Mouse (Mus musculus) kidney, embryonic 15.5 days (tissue): ENCODE measurements at regions not wholly inside any gene's neighbourhood (a gene's known extent, or its start where the extent isn't known, plus 50 kb on each side); places are given as distances from the start of the nearest gene placed in this dataset.

Experiments used
- ATAC-seq: fragments of 200-750 bp; cut with Nextera tagmentation; replicated peaks from 2 replicates; pipeline ENCODE4 v1.8.0; 2017; ENCODE audit warnings: moderate TSS enrichment; ENCODE audit not compliant: low FRiP score
- H3K27ac ChIP-seq: fragments of 300-500 bp; sonication (generic); 2 replicates; pipeline ENCODE4 v1.5.1; 2015; ENCODE audit warnings: mild to moderate bottlenecking, inconsistent platforms
- H3K27me3 ChIP-seq: fragments of 300-500 bp; sonication (generic); 2 replicates; pipeline ENCODE4 v1.6.1; 2015; ENCODE audit warnings: inconsistent platforms
- H3K36me3 ChIP-seq: fragments of 300-500 bp; sonication (generic); 2 replicates; pipeline ENCODE4 v1.6.1; 2015; ENCODE audit warnings: inconsistent platforms
- H3K4me1 ChIP-seq: fragments of 300-500 bp; sonication (generic); 2 replicates; pipeline ENCODE4 v1.6.1; 2015; ENCODE audit warnings: inconsistent platforms
- H3K4me2 ChIP-seq: fragments of 300-500 bp; sonication (generic); 2 replicates; pipeline ENCODE4 v1.6.1; 2015; ENCODE audit warnings: moderate library complexity, mild to moderate bottlenecking, inconsistent platforms
- H3K4me3 ChIP-seq: fragments of 300-500 bp; sonication (generic); replicated peaks from 2 replicates; pipeline ENCODE4 v1.5.1; 2015; ENCODE audit warnings: mild to moderate bottlenecking, inconsistent platforms
- H3K9ac ChIP-seq: fragments of 300-500 bp; sonication (generic); 2 replicates; pipeline ENCODE4 v1.6.1; 2015; ENCODE audit warnings: mild to moderate bottlenecking, inconsistent platforms
- H3K9me3 ChIP-seq: fragments of 300-500 bp; sonication (generic); replicated peaks from 2 replicates; pipeline ENCODE4 v1.6.1; 2016; ENCODE audit warnings: inconsistent platforms
- WGBS: fragments of 180-500 bp; shearing (Covaris S2); methylation state at CpG from one replicate; pipeline ENCODE4 v1.1.7; 2015; ENCODE audit warnings: mixed read lengths; 5-methylcytosine and 5-hydroxymethylcytosine counted together

GRCm38 (mm10) chr15:72207589-72207988 lies 1626.8 kb upstream of the Gm6569 start:
- no peak for ATAC-seq
- 85% methylated on average over 4 of the region's 4 CpGs for WGBS
- Histone ChIP-seq H3K27me3 (no peaks in the 10 kb centered on the region), H3K4me2 (no peak overlapping the region), H3K4me1 (no peaks in the 10 kb centered on the region), H3K4me3 (no peak overlapping the region), H3K36me3 (no peaks in the 10 kb centered on the region), H3K9ac (no peak overlapping the region), H3K27ac (no peak overlapping the region), H3K9me3 (no peaks in the 10 kb centered on the region)

GRCm38 (mm10) chr15:72208076-72208475 lies 1626.3 kb upstream of the Gm6569 start:
- H3K36me3 ChIP-seq: no peaks in the 10 kb centered on the region
- no peaks in the 10 kb centered on the region for H3K27me3 ChIP-seq
- H3K9ac ChIP-seq: no peak overlapping the region
- H3K4me1 ChIP-seq: no peaks in the 10 kb centered on the region
- no peak overlapping the region for H3K4me3 ChIP-seq
- H3K27ac ChIP-seq: no peak overlapping the region
- ATAC-seq: no peak
- whole genome bisulfite sequencing: 64% methylated on average over 4 of the region's 4 CpGs
- no peak overlapping the region for H3K4me2 ChIP-seq
- H3K9me3 ChIP-seq: no peaks in the 10 kb centered on the region

GRCm38 (mm10) chr15:72208973-72209372 lies 1625.4 kb upstream of the Gm6569 start:
- Histone ChIP-seq H3K27ac (no peak overlapping the region), H3K9me3 (no peaks in the 10 kb centered on the region), H3K4me3 (no peak overlapping the region), H3K27me3 (no peaks in the 10 kb centered on the region), H3K4me2 (no peak overlapping the region), H3K4me1 (no peaks in the 10 kb centered on the region), H3K36me3 (no peaks in the 10 kb centered on the region), H3K9ac (no peak overlapping the region)
- no peak for ATAC-seq
- 81% methylated on average over 7 of the region's 7 CpGs for WGBS

GRCm38 (mm10) chr15:72217731-72218130 lies 1616.6 kb upstream of the Gm6569 start:
- H3K27ac ChIP-seq: no peak overlapping the region
- H3K27me3 ChIP-seq: no peaks in the 10 kb centered on the region
- ATAC-seq: no peak
- H3K36me3 ChIP-seq: no peaks in the 10 kb centered on the region
- H3K4me2 ChIP-seq: no peak overlapping the region
- no peak overlapping the region for H3K9ac ChIP-seq
- 77% methylated on average over 5 of the region's 5 CpGs for WGBS
- no peak overlapping the region for H3K4me3 ChIP-seq
- H3K4me1 ChIP-seq: no peaks in the 10 kb centered on the region
- H3K9me3 ChIP-seq: no peaks in the 10 kb centered on the region

- no peak overlapping the region for H3K4me3 ChIP-seq
- H3K36me3 ChIP-seq: no peaks in the 10 kb centered on the region
- H3K4me2 ChIP-seq: no peak overlapping the region
- no peak overlapping the region for H3K27ac ChIP-seq
- H3K27me3 ChIP-seq: no peaks in the 10 kb centered on the region
- H3K4me1 ChIP-seq: no peaks in the 10 kb centered on the region
- 80% methylated on average over 7 of the region's 7 CpGs for WGBS
- no peaks in the 10 kb centered on the region for H3K9me3 ChIP-seq
- H3K9ac ChIP-seq: no peak overlapping the region
- no peak for ATAC-seq
Measured at GRCm38 (mm10) chr15:72219985-72220384, 1614.4 kb upstream of the Gm6569 start.

GRCm38 (mm10) chr15:72220786-72221185 lies 1613.6 kb upstream of the Gm6569 start:
- Histone ChIP-seq H3K4me2 (no peak overlapping the region), H3K4me3 (no peak overlapping the region), H3K9ac (no peak overlapping the region), H3K9me3 (no peaks in the 10 kb centered on the region), H3K4me1 (no peaks in the 10 kb centered on the region), H3K36me3 (no peaks in the 10 kb centered on the region), H3K27ac (no peak overlapping the region), H3K27me3 (no peaks in the 10 kb centered on the region)
- no peak for ATAC-seq
- WGBS: 83% methylated on average over 6 of the region's 6 CpGs

- no peak for ATAC-seq
- Histone ChIP-seq H3K9me3 (no peaks in the 10 kb centered on the region), H3K27ac (no peak overlapping the region), H3K4me1 (no peaks in the 10 kb centered on the region), H3K27me3 (no peaks in the 10 kb centered on the region), H3K4me3 (no peak overlapping the region), H3K9ac (no peak overlapping the region), H3K36me3 (no peaks in the 10 kb centered on the region), H3K4me2 (no peak overlapping the region)
- WGBS: 26% methylated on average over 2 of the region's 2 CpGs
Measured at GRCm38 (mm10) chr15:72232355-72232754, 1602.0 kb upstream of the Gm6569 start.

- no peaks in the 10 kb centered on the region for H3K9me3 ChIP-seq
- H3K4me1 ChIP-seq: no peaks in the 10 kb centered on the region
- WGBS: 75% methylated on average over 3 of the region's 3 CpGs
- no peaks in the 10 kb centered on the region for H3K27me3 ChIP-seq
- no peak overlapping the region for H3K4me2 ChIP-seq
- ATAC-seq: no peak
- H3K9ac ChIP-seq: no peak overlapping the region
- no peak overlapping the region for H3K27ac ChIP-seq
- H3K36me3 ChIP-seq: no peaks in the 10 kb centered on the region
- no peak overlapping the region for H3K4me3 ChIP-seq
Measured at GRCm38 (mm10) chr15:72264619-72265018, 1569.7 kb upstream of the Gm6569 start.

- H3K4me1 ChIP-seq: no peaks in the 10 kb centered on the region
- H3K9me3 ChIP-seq: no peaks in the 10 kb centered on the region
- no peak overlapping the region for H3K4me3 ChIP-seq
- H3K27ac ChIP-seq: no peak overlapping the region
- 68% methylated on average over 1 of the region's 1 CpGs for WGBS
- H3K9ac ChIP-seq: no peak overlapping the region
- no peaks in the 10 kb centered on the region for H3K36me3 ChIP-seq
- H3K27me3 ChIP-seq: no peaks in the 10 kb centered on the region
- no peak overlapping the region for H3K4me2 ChIP-seq
- ATAC-seq: no peak
Measured at GRCm38 (mm10) chr15:72283846-72284245, 1550.5 kb upstream of the Gm6569 start.

GRCm38 (mm10) chr15:72296648-72297047 lies 1537.7 kb upstream of the Gm6569 start:
- Histone ChIP-seq H3K9me3 (no peaks in the 10 kb centered on the region), H3K4me1 (no peaks in the 10 kb centered on the region), H3K9ac (no peak overlapping the region), H3K36me3 (no peaks in the 10 kb centered on the region), H3K4me2 (no peak overlapping the region), H3K4me3 (no peak overlapping the region), H3K27me3 (no peaks in the 10 kb centered on the region), H3K27ac (no peak overlapping the region)
- ATAC-seq: no peak
- WGBS: 75% methylated on average over 2 of the region's 2 CpGs

- Histone ChIP-seq H3K9me3 (no peaks in the 10 kb centered on the region), H3K9ac (no peak overlapping the region), H3K27ac (no peak overlapping the region), H3K4me1 (no peaks in the 10 kb centered on the region), H3K4me3 (no peak overlapping the region), H3K36me3 (no peaks in the 10 kb centered on the region), H3K27me3 (no peaks in the 10 kb centered on the region), H3K4me2 (no peak overlapping the region)
- 75% methylated on average over 5 of the region's 5 CpGs for WGBS
- no peak for ATAC-seq
Measured at GRCm38 (mm10) chr15:72312417-72312816, 1521.9 kb upstream of the Gm6569 start.

GRCm38 (mm10) chr15:72321528-72321927 lies 1512.8 kb upstream of the Gm6569 start:
- Histone ChIP-seq H3K9ac (no peak overlapping the region), H3K9me3 (no peaks in the 10 kb centered on the region), H3K27ac (no peak overlapping the region), H3K36me3 (no peaks in the 10 kb centered on the region), H3K27me3 (no peaks in the 10 kb centered on the region), H3K4me2 (no peak overlapping the region), H3K4me3 (no peak overlapping the region), H3K4me1 (no peaks in the 10 kb centered on the region)
- WGBS: 73% methylated on average over 5 of the region's 5 CpGs
- ATAC-seq: no peak

- Histone ChIP-seq H3K4me3 (no peak overlapping the region), H3K4me2 (no peak overlapping the region), H3K27me3 (no peaks in the 10 kb centered on the region), H3K4me1 (no peaks in the 10 kb centered on the region), H3K27ac (no peak overlapping the region), H3K36me3 (no peaks in the 10 kb centered on the region), H3K9ac (no peak overlapping the region), H3K9me3 (no peaks in the 10 kb centered on the region)
- ATAC-seq: no peak
- 92% methylated on average over 3 of the region's 3 CpGs for WGBS
Measured at GRCm38 (mm10) chr15:72322127-72322526, 1512.2 kb upstream of the Gm6569 start.
